Mouse (Mus musculus) liver, embryonic 11.5 days (tissue): ENCODE data around the gene D16Ertd472e. TPM values are rescaled to one million over a fixed set of nuclear protein-coding genes. Genes with fewer than 3 reads are reported as not detected.
A peak's percentile ranks its signal among the peaks of the same experiment; 100 is the strongest.
"Not testable (repeated sequence)": the region's sequence is repeated elsewhere in the genome, so short reads cannot be mapped to it uniquely, and the experiment has no call there.

ENCODE experiments used
- ATAC-seq: fragments of 200-750 bp; cut with Nextera tagmentation; replicated peaks from 2 replicates; pipeline ENCODE4 v1.8.0; 2017; ENCODE audit warnings: moderate number of reproducible peaks, mild to moderate bottlenecking, moderate TSS enrichment, moderate library complexity; ENCODE audit not compliant: low FRiP score
- DNase-seq: peaks from one replicate; pipeline ENCODE4 v3.0.0-alpha.2; 2017; ENCODE audit warnings: low spot score
- H3K27ac ChIP-seq: fragments of 300-500 bp; sonication (generic); 2 replicates; pipeline ENCODE4 v1.5.1; 2014; ENCODE audit warnings: mild to moderate bottlenecking, low read depth, low read length, control low read depth
- H3K27me3 ChIP-seq: fragments of 300-500 bp; sonication (generic); replicated peaks from 2 replicates; pipeline ENCODE4 v1.6.1; 2014; ENCODE audit warnings: low read length, mixed read lengths; ENCODE audit not compliant: control insufficient read depth, insufficient read depth
- H3K36me3 ChIP-seq: fragments of 300-500 bp; sonication (generic); 2 replicates; pipeline ENCODE4 v1.6.1; 2014; ENCODE audit warnings: mild to moderate bottlenecking, low read length, moderate library complexity, mixed read lengths; ENCODE audit not compliant: control insufficient read depth, insufficient read depth
- H3K4me1 ChIP-seq: fragments of 300-500 bp; sonication (generic); replicated peaks from 2 replicates; pipeline ENCODE4 v1.6.1; 2014; ENCODE audit warnings: low read length, mixed read lengths; ENCODE audit not compliant: control insufficient read depth, insufficient read depth
- H3K4me2 ChIP-seq: fragments of 300-500 bp; sonication (generic); 2 replicates; pipeline ENCODE4 v1.6.1; 2014; ENCODE audit warnings: mild to moderate bottlenecking, control low read depth, moderate library complexity
- H3K4me3 ChIP-seq: fragments of 300-500 bp; sonication (generic); 2 replicates; pipeline ENCODE4 v1.5.1; 2014; ENCODE audit warnings: low read depth, low read length, control low read depth
- H3K9ac ChIP-seq: fragments of 300-500 bp; sonication (generic); 2 replicates; pipeline ENCODE4 v1.6.1; 2014; ENCODE audit warnings: low read depth, low read length, control low read depth
- H3K9me3 ChIP-seq: fragments of 300-500 bp; sonication (generic); 2 replicates; pipeline ENCODE4 v1.6.1; 2016; ENCODE audit warnings: low read length, inconsistent platforms, mixed read lengths; ENCODE audit not compliant: control insufficient read depth
- WGBS: fragments of 180-500 bp; shearing (Covaris S2); extraction: QIAGEN DNeasy Blood & Tissue Kit; methylation state at CpG from one replicate; pipeline ENCODE4 v1.1.7; 2014; 5-methylcytosine and 5-hydroxymethylcytosine counted together
- polyA plus RNA-seq: library from polyadenylated mRNA; unstranded; fragments of >200 nt; fragmentation: Nextera tagmentation; extraction: Ambion mirVana; gene quantifications from 2 replicates; pipeline ENCODE4 v1.2.1, GENCODE M21; 2014

Gene D16Ertd472e
- polyA plus RNA-seq, 1 experiment from 2014 or later, result 12.8 TPM

GRCm38 (mm10) chr16:78531957-78532605, 44.4 kb downstream of the D16Ertd472e start:
- no peaks in the 10 kb centered on the region for H3K27me3 ChIP-seq
- H3K4me1 ChIP-seq, result no peaks in the 10 kb centered on the region
- no peak overlapping the region for H3K4me2 ChIP-seq
- no peak overlapping the region for H3K27ac ChIP-seq
- no peaks in the 10 kb centered on the region for H3K9me3 ChIP-seq
- H3K36me3 ChIP-seq, result no peaks in the 10 kb centered on the region
- no peak overlapping the region for H3K9ac ChIP-seq
- H3K4me3 ChIP-seq, result no peak overlapping the region
- DNase-seq, result no peak
- 61% methylated on average over 6 of the region's 6 CpGs for WGBS
- ATAC-seq, result no peak

DNA sequence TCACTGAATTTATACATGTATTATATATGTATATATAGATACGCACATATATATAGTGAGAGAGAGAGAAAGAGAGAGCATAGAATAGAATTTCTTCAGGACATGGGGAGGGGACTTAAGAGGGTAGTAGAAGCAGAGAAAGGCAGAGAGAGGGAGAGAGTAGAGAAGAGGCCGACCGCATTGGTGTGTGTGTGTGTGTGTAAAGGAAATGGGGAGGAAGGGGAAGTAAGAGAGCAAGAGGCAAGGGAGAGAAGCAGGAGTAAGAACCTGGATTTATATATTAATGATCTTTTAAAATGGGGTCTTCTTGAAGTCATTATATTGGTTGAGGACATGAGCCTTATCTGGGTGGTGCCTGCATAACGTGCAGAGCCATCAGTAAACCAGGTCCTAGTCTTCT, 53.5 kb downstream of the D16Ertd472e start:
- ATAC-seq (no peak), DNase-seq (no peak)
- H3K9ac ChIP-seq, result no peak overlapping the region
- H3K4me3 ChIP-seq, result no peak overlapping the region
- no peak overlapping the region for H3K4me2 ChIP-seq
- H3K36me3 ChIP-seq, result no peaks in the 10 kb centered on the region
- H3K27ac ChIP-seq, result no peak overlapping the region
- WGBS, result 64% methylated on average over 4 of the region's 4 CpGs
- H3K27me3 ChIP-seq, result no peaks in the 10 kb centered on the region
- H3K4me1 ChIP-seq, result no peaks in the 10 kb centered on the region
- H3K9me3 ChIP-seq, result no peaks in the 10 kb centered on the region

DNA sequence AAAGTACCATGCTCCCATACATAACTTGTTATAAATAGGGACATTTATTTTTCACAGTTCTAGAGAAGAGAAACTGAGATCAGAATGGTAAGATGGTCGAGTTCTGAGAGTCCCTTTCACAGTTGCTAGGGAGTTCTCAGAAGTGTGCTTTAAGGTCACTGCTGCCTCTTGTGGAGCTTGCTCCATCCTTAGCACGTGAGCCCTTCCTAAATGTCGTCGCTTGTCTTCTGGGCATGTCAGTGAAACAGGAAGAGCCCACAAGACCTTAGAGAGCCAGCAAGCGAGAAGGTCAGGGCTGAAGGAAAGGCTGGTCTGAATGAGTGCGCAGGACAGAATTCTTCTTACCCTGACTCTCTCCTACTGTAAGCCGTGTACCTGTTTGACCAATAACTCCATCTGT, 57.8 kb downstream of the D16Ertd472e start:
- Histone ChIP-seq H3K9ac (no peak overlapping the region), H3K27ac (no peak overlapping the region), H3K36me3 (no peaks in the 10 kb centered on the region), H3K9me3 (no peaks in the 10 kb centered on the region), H3K4me3 (no peak overlapping the region), H3K27me3 (no peaks in the 10 kb centered on the region), H3K4me2 (no peak overlapping the region), H3K4me1 (no peaks in the 10 kb centered on the region)
- 60% methylated on average over 7 of the region's 7 CpGs for WGBS
- ATAC-seq (no peak), DNase-seq (no peak)

DNA sequence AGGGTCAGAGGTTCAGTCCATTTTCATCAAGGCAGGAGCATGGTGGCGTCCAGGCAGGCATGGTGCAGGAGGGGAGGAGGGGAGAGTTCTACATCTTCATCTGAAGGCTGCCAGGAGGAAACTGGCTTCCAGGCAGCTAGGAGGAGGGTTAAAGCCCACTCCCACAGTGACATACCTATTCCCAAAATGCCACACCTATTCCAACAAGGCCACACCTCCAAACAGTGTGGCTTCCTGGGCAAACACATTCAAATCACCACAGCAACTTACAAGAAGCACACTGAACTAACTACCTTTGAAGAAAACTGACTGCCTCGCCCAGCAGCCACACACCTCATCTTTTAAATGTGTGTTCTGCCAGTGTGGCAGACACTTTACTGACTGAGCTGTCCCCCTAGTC, 59.3 kb downstream of the D16Ertd472e start:
- Histone ChIP-seq H3K4me3 (no peak overlapping the region), H3K36me3 (no peaks in the 10 kb centered on the region), H3K9ac (no peak overlapping the region), H3K4me2 (no peak overlapping the region), H3K27ac (no peak overlapping the region), H3K9me3 (no peaks in the 10 kb centered on the region), H3K4me1 (no peaks in the 10 kb centered on the region), H3K27me3 (no peaks in the 10 kb centered on the region)
- DNase-seq (no peak), ATAC-seq (no peak)
- 62% methylated on average over 2 of the region's 2 CpGs for WGBS

DNA sequence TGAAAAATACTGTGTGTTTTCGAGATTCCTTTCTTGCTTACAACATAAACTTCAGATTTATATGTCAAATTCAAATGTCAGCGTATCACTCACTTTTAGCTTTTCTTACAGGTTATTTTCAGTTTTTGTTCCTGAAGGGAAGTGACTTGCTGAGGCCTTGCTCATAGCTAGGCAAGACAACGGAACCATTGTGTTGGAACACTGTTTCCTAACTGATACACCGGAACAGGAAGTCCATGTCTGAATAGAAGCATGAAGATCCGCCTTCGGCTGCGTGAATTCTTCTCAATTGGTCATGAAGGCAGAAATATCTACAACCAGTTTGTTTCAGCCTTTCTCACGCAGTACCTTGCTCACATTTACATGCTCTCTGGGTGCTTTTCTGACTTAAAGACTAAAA, 65.0 kb downstream of the D16Ertd472e start:
- H3K36me3 ChIP-seq, result no peaks in the 10 kb centered on the region
- no peak overlapping the region for H3K27ac ChIP-seq
- no peak overlapping the region for H3K9ac ChIP-seq
- no peaks in the 10 kb centered on the region for H3K4me1 ChIP-seq
- 80% methylated on average over 8 of the region's 8 CpGs for WGBS
- H3K4me3 ChIP-seq, result no peak overlapping the region
- no peaks in the 10 kb centered on the region for H3K9me3 ChIP-seq
- no peaks in the 10 kb centered on the region for H3K27me3 ChIP-seq
- DNase-seq (no peak), ATAC-seq (no peak)
- H3K4me2 ChIP-seq, result no peak overlapping the region

DNA sequence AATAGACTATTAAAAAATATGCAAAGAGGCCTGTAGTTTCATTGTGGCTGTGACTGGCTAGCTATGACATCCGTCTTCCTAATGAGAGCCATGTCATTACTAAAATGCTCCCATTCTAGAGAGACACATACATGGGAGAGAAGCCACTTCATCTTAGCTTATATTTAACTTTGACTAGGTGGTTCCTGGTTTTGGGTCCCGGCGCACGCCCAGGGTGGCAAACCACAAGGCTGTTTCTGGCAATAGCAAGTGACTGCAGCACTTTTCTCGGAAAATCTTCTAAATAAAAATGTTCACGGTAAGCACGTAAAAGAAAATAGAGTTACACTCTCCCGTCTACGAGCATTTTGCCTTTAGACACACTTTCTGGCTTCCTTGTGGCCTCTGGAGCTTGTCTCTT, 74.0 kb downstream of the D16Ertd472e start:
- no peak for ATAC-seq
- no peak overlapping the region for H3K4me3 ChIP-seq
- 81% methylated on average over 9 of the region's 9 CpGs for WGBS
- H3K27ac ChIP-seq, result no peak overlapping the region
- H3K4me1 ChIP-seq, result no peaks in the 10 kb centered on the region
- no peak overlapping the region for H3K9ac ChIP-seq
- DNase-seq, result no peak
- no peaks in the 10 kb centered on the region for H3K27me3 ChIP-seq
- no peak overlapping the region for H3K4me2 ChIP-seq
- H3K36me3 ChIP-seq, result no peaks in the 10 kb centered on the region
- no peaks in the 10 kb centered on the region for H3K9me3 ChIP-seq

DNA sequence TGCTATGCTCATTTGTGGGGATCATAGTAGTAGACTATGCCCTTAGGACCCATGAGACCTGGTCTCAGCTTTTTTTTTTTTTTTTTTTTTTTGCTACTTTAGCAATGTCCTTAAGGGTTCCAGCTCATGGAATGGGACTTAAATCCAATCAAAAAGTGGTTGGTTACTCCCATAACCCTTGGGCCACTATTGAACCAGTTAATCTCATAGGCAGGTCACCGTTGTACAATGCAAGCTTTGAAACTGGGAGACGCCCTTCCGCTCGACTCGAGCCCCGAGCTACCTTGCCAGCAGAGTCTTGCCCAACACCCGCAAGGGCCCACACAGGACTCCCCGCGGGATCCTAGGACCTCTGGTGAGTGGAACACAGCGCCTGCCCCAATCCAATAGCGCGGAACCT, 83.8 kb downstream of the D16Ertd472e start:
- H3K9me3 ChIP-seq, H3K36me3 ChIP-seq, H3K4me1 ChIP-seq, ATAC-seq, H3K9ac ChIP-seq, H3K4me2 ChIP-seq, H3K27me3 ChIP-seq, H3K27ac ChIP-seq, DNase-seq, H3K4me3 ChIP-seq: not testable (repeated sequence)
- WGBS, result 94% methylated on average over 12 of the region's 12 CpGs

GRCm38 (mm10) chr16:78490779-78491178, 85.7 kb downstream of the D16Ertd472e start:
- Histone ChIP-seq H3K4me3 (no peak overlapping the region), H3K27me3 (no peaks in the 10 kb centered on the region), H3K4me1 (no peaks in the 10 kb centered on the region), H3K4me2 (peak overlapping the region; percentile 54), H3K9me3 (no peaks in the 10 kb centered on the region), H3K9ac (no peak overlapping the region), H3K27ac (no peak overlapping the region), H3K36me3 (no peaks in the 10 kb centered on the region)
- 59% methylated on average over 5 of the region's 5 CpGs for WGBS
- DNase-seq, result no peak
- ATAC-seq, result no peak
